Mouse (Mus musculus): Measurements from ENCODE around the gene Gba2. TPM values are rescaled to one million over a fixed set of nuclear protein-coding genes. Genes with fewer than 3 reads are reported as not detected.

The Gba2 gene
- polyA plus RNA-seq, 1 experiment from 2014 or later = 20.3 TPM

Other genes with a start within 250 kb of the Gba2 start
- gene Rusc2, start 196.9 kb downstream of the Gba2 start, polyA plus RNA-seq (2015; fragmentation: Nextera tagmentation; extraction: Ambion mirVana) = 9.9 and 13.9 TPM in 2 replicates
- gene Fam166b, start 149.7 kb downstream of the Gba2 start, polyA plus RNA-seq (2015; fragmentation: Nextera tagmentation; extraction: Ambion mirVana) = 0.11 TPM in 1 of 2 replicates, not detected in the other
- gene Tesk1, start 136.9 kb downstream of the Gba2 start, polyA plus RNA-seq (2015; fragmentation: Nextera tagmentation; extraction: Ambion mirVana) = 3.8 and 4.0 TPM in 2 replicates
- gene Cd72, start 124.2 kb downstream of the Gba2 start, polyA plus RNA-seq (2015; fragmentation: Nextera tagmentation; extraction: Ambion mirVana) = 1.9 and 2.6 TPM in 2 replicates
- gene Sit1, start 95.1 kb downstream of the Gba2 start, polyA plus RNA-seq (2015; fragmentation: Nextera tagmentation; extraction: Ambion mirVana) = not detected in 2 replicates
- gene Ccdc107, start 86.0 kb downstream of the Gba2 start, polyA plus RNA-seq (2015; fragmentation: Nextera tagmentation; extraction: Ambion mirVana) = 70.9 and 77.6 TPM in 2 replicates
- 32.0 and 40.3 TPM in 2 replicates for gene Arhgef39, start 79.2 kb downstream of the Gba2 start, polyA plus RNA-seq (2015; fragmentation: Nextera tagmentation; extraction: Ambion mirVana)
- 1.8 and 2.0 TPM in 2 replicates for gene Car9, start 71.9 kb downstream of the Gba2 start, polyA plus RNA-seq (2015; fragmentation: Nextera tagmentation; extraction: Ambion mirVana)
- gene Tpm2, start 55.1 kb downstream of the Gba2 start, polyA plus RNA-seq (2015; fragmentation: Nextera tagmentation; extraction: Ambion mirVana) = 143 and 157 TPM in 2 replicates
- 57.8 and 59.1 TPM in 2 replicates for gene Creb3, start 16.5 kb downstream of the Gba2 start, polyA plus RNA-seq (2015; fragmentation: Nextera tagmentation; extraction: Ambion mirVana)
- gene Tln1, start 16.2 kb downstream of the Gba2 start, polyA plus RNA-seq (2015; fragmentation: Nextera tagmentation; extraction: Ambion mirVana) = 76.9 and 78.1 TPM in 2 replicates
- gene Rgp1, start 158 bp downstream of the Gba2 start, polyA plus RNA-seq (2015; fragmentation: Nextera tagmentation; extraction: Ambion mirVana) = 20.6 and 21.4 TPM in 2 replicates
- gene Msmp, start 5.6 kb upstream of the Gba2 start, polyA plus RNA-seq (2015; fragmentation: Nextera tagmentation; extraction: Ambion mirVana) = 0.62 and 2.1 TPM in 2 replicates
- gene Npr2, start 53.1 kb upstream of the Gba2 start, polyA plus RNA-seq (2015; fragmentation: Nextera tagmentation; extraction: Ambion mirVana) = 7.2 and 7.7 TPM in 2 replicates
- 0.59 and 0.92 TPM in 2 replicates for gene Spag8, start 74.7 kb upstream of the Gba2 start, polyA plus RNA-seq (2015; fragmentation: Nextera tagmentation; extraction: Ambion mirVana)
- gene Hint2, start 77.6 kb upstream of the Gba2 start, polyA plus RNA-seq (2015; fragmentation: Nextera tagmentation; extraction: Ambion mirVana) = 131 and 166 TPM in 2 replicates
- 4.0 and 4.8 TPM in 2 replicates for gene Tmem8b, start 90.1 kb upstream of the Gba2 start, polyA plus RNA-seq (2015; fragmentation: Nextera tagmentation; extraction: Ambion mirVana)
- gene Fam221b, start 90.3 kb upstream of the Gba2 start, polyA plus RNA-seq (2015; fragmentation: Nextera tagmentation; extraction: Ambion mirVana) = 2.6 and 2.9 TPM in 2 replicates
- gene Olfr70, start 121.9 kb upstream of the Gba2 start, polyA plus RNA-seq (2015; fragmentation: Nextera tagmentation; extraction: Ambion mirVana) = not detected in 2 replicates
- not detected in 2 replicates for gene Olfr71, start 131.4 kb upstream of the Gba2 start, polyA plus RNA-seq (2015; fragmentation: Nextera tagmentation; extraction: Ambion mirVana)
- gene Hrct1, start 148.3 kb upstream of the Gba2 start, polyA plus RNA-seq (2015; fragmentation: Nextera tagmentation; extraction: Ambion mirVana) = 0.78 and 1.1 TPM in 2 replicates
- gene Spaar, start 151.2 kb upstream of the Gba2 start, polyA plus RNA-seq (2015; fragmentation: Nextera tagmentation; extraction: Ambion mirVana) = 0.21 and 0.43 TPM in 2 replicates
- not detected in 2 replicates for gene Olfr159, start 192.1 kb upstream of the Gba2 start, polyA plus RNA-seq (2015; fragmentation: Nextera tagmentation; extraction: Ambion mirVana)
- gene Olfr156, start 245.0 kb upstream of the Gba2 start, polyA plus RNA-seq (2015; fragmentation: Nextera tagmentation; extraction: Ambion mirVana) = not detected in 2 replicates

All from heart, embryonic 13.5 days (tissue).